Mouse (Mus musculus) lung, embryonic 14.5 days (tissue): Measurements from ENCODE around the gene Bfsp2. TPM values are rescaled to one million over a fixed set of nuclear protein-coding genes. Genes with fewer than 3 reads are reported as not detected.
A peak's percentile ranks its signal among the peaks of the same experiment; 100 is the strongest.

ENCODE experiments used
- ATAC-seq: fragments of 200-750 bp; cut with Nextera tagmentation; 2 replicates; pipeline ENCODE4 v1.8.0; 2017; ENCODE audit warnings: mild to moderate bottlenecking, moderate TSS enrichment, moderate library complexity; ENCODE audit not compliant: insufficient read depth
- DNase-seq: peaks from one replicate; pipeline ENCODE4 v3.0.0-alpha.2; 2015
- H3K27ac ChIP-seq: fragments of 300-500 bp; sonication (generic); 2 replicates; pipeline ENCODE4 v1.5.1; 2014; ENCODE audit warnings: low read depth, mild to moderate bottlenecking, moderate library complexity
- H3K27me3 ChIP-seq: fragments of 300-500 bp; sonication (generic); 2 replicates; pipeline ENCODE4 v1.6.1; 2014; ENCODE audit warnings: low read length, control low read depth; ENCODE audit not compliant: insufficient read depth
- H3K36me3 ChIP-seq: fragments of 300-500 bp; sonication (generic); 2 replicates; pipeline ENCODE4 v1.6.1; 2014; ENCODE audit warnings: control low read depth; ENCODE audit not compliant: insufficient read depth
- H3K4me1 ChIP-seq: fragments of 300-500 bp; sonication (generic); 2 replicates; pipeline ENCODE4 v1.6.1; 2014; ENCODE audit warnings: antibody characterized with exemption, control low read depth; ENCODE audit not compliant: insufficient read depth
- H3K4me2 ChIP-seq: fragments of 300-500 bp; sonication (generic); 2 replicates; pipeline ENCODE4 v1.6.1; 2014; ENCODE audit warnings: mild to moderate bottlenecking
- H3K4me3 ChIP-seq: fragments of 300-500 bp; sonication (generic); 2 replicates; pipeline ENCODE4 v1.5.1; 2014; ENCODE audit warnings: low read depth, low read length
- H3K9ac ChIP-seq: fragments of 300-500 bp; sonication (generic); 2 replicates; pipeline ENCODE4 v1.6.1; 2014
- H3K9me3 ChIP-seq: fragments of 300-500 bp; sonication (generic); 2 replicates; pipeline ENCODE4 v1.6.1; 2016; ENCODE audit warnings: low read depth, low read length, control low read depth
- CTCF ChIP-seq: IDR thresholded peaks from 2 replicates; pipeline ENCODE4 v1.5.1; 2016; ENCODE audit warnings: antibody characterized with exemption, low read depth
- WGBS: fragments of 180-500 bp; shearing (Covaris S2); extraction: QIAGEN DNeasy Blood & Tissue Kit; methylation state at CpG from one replicate; pipeline ENCODE4 v1.1.7; 2014; 5-methylcytosine and 5-hydroxymethylcytosine counted together
- polyA plus RNA-seq: library from polyadenylated mRNA; unstranded; fragments of >200 nt; fragmentation: Nextera tagmentation; extraction: Ambion mirVana; gene quantifications from 2 replicates; pipeline ENCODE4 v1.2.1, GENCODE M21; 2014

Gene Bfsp2
- polyA plus RNA-seq, 1 experiment from 2014 or later = 0.50 TPM

DNA sequence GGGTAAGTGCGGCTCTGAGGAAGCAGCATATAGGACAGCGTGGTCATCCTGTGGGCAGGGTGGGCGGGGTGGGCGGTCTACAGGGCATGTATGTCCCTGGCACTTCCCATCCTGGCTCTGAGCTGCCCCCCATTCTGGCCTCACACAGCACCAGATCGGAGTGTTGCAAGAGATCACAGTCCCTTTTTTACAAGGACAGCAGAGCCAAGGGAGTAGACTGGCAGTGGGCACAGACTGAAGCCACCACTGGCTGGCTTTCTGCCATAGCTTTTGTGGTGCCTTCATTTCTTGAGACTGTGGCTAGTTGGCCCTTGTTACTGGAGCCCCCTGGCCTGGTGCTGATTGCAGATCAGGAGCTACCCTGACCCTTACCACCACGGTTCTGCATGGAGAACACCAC lies 6.0 kb upstream of the Bfsp2 start:
- H3K27me3 ChIP-seq = no peaks in the 10 kb centered on the region
- DNase-seq = no peak
- H3K4me3 ChIP-seq = no peak overlapping the region
- H3K9ac ChIP-seq = no peak overlapping the region
- peak overlapping the region; percentile 13; the same call in 1 of the 2 replicates for H3K27ac ChIP-seq
- peaks cover 8% of the 10 kb centered on the region; the same call in 1 of the 2 replicates for H3K4me1 ChIP-seq
- H3K9me3 ChIP-seq = no peaks in the 10 kb centered on the region
- TF ChIP-seq CTCF = no peak
- no peaks in the 10 kb centered on the region for H3K36me3 ChIP-seq
- H3K4me2 ChIP-seq = 0 out of 2 replicates have a peak overlapping the region, but pooled peaks have one; percentile 20
- no peak for ATAC-seq
- WGBS = 88% methylated on average over 6 of the region's 6 CpGs

DNA sequence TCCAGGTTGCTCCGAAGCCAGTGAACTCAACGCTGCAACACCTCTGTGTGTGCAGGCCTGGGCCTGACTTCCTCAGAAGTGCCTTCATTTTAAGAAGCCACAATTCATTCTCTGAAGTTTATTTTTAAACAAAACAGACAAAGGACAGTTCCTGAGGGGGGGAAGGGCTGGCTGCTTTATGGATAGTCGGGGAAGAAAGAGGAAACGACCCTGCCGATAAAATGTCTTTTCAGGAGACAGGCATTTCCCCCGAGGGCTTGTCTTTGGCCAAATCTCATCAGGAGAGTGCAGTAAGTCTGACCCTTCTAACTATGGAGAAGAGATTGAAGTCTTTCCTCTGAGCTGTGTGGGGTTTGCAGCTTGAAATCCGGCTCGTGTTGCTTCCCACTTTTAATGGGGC lies 5.4 kb upstream of the Bfsp2 start:
- Histone ChIP-seq H3K27me3 (no peaks in the 10 kb centered on the region), H3K9ac (no peak overlapping the region; the same call in 1 of the 2 replicates), H3K4me1 (peaks cover 12% of the 10 kb centered on the region; the same call in 1 of the 2 replicates), H3K27ac (peak overlapping the region; percentile 63), H3K9me3 (no peaks in the 10 kb centered on the region), H3K4me2 (0 out of 2 replicates have a peak overlapping the region, but pooled peaks have one; percentile 20), H3K36me3 (no peaks in the 10 kb centered on the region), H3K4me3 (no peak overlapping the region)
- WGBS = 24% methylated on average over 8 of the region's 8 CpGs
- DNase-seq (peak; percentile 72), ATAC-seq (no peak)
- no peak for TF ChIP-seq CTCF

DNA sequence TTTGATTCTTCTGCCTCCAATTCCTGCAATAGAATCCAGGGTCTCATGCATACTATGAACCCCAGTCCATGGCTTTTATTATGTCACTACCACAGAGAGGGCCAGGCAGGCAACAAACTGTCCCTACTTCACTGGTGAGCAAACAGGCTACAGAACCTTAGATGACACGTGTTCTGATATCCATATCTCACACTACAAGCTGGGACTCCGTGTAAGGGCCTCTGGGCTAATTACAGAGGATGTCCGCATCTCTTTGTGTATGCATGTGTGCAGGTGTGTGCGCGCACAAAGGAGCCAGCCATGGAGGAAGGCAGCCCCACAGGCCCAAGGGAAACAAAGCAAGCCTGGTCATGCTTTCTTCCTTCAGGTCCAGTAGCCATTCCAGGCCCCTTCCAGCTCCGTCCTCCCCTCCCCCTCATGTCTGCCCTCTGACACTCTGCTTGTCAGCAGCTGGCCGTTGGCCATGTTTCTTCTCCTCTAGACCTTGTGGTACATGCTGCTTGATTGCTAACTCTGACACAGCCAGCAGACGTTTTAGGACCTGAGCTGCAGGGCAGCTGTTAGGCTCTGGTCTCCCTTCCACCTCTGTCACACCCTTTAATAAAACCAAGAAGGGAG lies 492 bp upstream of the Bfsp2 start:
- no peak for TF ChIP-seq CTCF
- no peaks in the 10 kb centered on the region for H3K27me3 ChIP-seq
- no peak overlapping the region for H3K4me2 ChIP-seq
- DNase-seq = peak; percentile 81
- ATAC-seq = peak; percentile 64
- no peaks in the 10 kb centered on the region for H3K9me3 ChIP-seq
- H3K4me1 ChIP-seq = peaks cover 8% of the 10 kb centered on the region; the same call in 1 of the 2 replicates
- H3K36me3 ChIP-seq = no peaks in the 10 kb centered on the region
- 43% methylated on average over 8 of the region's 8 CpGs for WGBS
- no peak overlapping the region for H3K9ac ChIP-seq
- H3K4me3 ChIP-seq = no peak overlapping the region
- H3K27ac ChIP-seq = no peak overlapping the region

DNA sequence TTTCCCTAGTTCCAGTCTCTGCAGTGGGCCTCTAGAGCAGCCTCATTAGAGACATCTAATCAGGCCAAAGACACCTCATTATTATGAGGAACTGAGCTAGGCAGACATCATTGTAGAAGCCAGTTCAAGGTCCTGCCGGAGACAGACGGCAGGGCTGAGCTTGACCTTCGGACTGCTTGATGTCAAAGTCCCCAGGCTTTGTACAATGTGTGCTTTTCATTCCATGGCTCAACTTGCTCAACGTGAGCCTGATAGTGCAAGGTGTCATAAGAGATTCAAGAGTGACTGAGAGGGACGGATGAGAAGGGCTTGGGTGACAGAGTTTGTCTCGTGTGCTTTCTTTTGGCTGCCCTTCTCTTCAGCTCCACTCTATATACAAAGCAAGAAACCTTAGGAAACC lies 4.8 kb downstream of the Bfsp2 start:
- Histone ChIP-seq H3K27me3 (no peaks in the 10 kb centered on the region), H3K4me3 (no peak overlapping the region), H3K9me3 (no peaks in the 10 kb centered on the region), H3K4me2 (no peak overlapping the region), H3K4me1 (no peaks in the 10 kb centered on the region), H3K27ac (no peak overlapping the region), H3K36me3 (no peaks in the 10 kb centered on the region), H3K9ac (no peak overlapping the region)
- ATAC-seq (no peak), DNase-seq (no peak)
- no peak for TF ChIP-seq CTCF
- WGBS = 58% methylated on average over 6 of the region's 6 CpGs

DNA sequence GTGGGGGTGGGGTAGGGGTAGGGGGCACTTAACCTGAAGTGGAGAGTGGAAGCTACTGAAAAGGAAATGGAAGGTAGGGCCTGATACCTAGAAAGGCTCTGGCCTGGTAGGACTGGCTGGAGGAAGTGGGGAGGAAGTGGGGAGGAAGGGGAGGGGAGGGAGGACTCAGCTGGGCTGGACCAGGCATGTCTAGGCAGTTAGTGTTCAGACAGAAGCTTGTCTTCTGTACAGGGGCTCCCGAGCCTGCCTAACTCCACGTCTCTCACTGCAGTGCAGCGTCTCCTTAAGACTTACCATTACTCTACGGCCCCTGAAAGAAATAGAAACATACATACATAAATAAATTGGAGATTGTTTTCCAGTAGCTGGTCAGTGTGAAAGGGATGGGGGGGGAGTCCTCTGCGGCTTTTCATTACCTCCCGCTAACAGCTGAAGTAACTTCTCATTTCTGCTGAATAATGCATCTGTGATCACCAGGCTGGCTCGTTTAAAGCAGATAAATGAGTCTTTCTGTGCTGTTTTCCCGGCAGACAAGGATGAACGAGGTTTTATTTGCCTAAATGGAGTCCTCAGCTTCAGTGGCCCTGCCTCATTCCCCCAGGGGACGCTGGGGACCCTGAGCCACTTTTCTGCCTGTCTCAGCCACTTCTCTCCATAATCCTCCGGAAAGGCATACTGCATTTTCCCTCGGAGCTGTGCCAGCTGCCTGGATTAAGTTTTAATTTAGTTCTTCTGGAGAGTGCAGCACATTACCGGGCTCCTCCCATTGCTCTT lies 6.1 kb downstream of the Bfsp2 start:
- no peaks in the 10 kb centered on the region for H3K9me3 ChIP-seq
- 37% methylated on average over 13 of the region's 13 CpGs for WGBS
- DNase-seq = no peak
- no peaks in the 10 kb centered on the region for H3K36me3 ChIP-seq
- H3K27me3 ChIP-seq = no peaks in the 10 kb centered on the region
- no peak overlapping the region for H3K27ac ChIP-seq
- TF ChIP-seq CTCF = no peak
- H3K4me2 ChIP-seq = peak overlapping the region; percentile 23; the same call in 1 of the 2 replicates
- ATAC-seq = peak; percentile 32; the same call in 1 of the 2 replicates
- H3K9ac ChIP-seq = no peak overlapping the region
- H3K4me3 ChIP-seq = no peak overlapping the region
- H3K4me1 ChIP-seq = no peaks in the 10 kb centered on the region

DNA sequence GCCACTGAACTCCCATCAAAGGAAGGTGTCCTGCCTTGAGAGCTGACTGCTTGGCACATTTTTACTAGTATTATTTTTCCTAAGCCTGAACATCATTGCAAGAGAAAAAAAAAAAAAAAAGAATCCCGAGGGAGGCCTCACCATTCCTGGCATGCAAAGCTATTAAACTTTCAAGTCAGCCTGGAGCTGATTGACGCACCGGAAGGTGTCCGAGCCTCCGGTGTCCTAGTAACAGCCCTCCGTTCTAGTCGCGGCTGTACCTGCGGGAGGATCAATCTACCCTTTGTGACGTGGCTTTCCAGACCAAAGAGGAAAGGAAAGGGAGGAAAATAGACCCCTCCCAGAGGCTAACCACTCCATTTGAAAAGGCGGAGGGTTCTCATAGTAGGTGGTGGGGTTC lies 8.4 kb downstream of the Bfsp2 start:
- DNase-seq = no peak
- no peaks in the 10 kb centered on the region for H3K9me3 ChIP-seq
- no peak for ATAC-seq
- no peak for TF ChIP-seq CTCF
- H3K9ac ChIP-seq = no peak overlapping the region
- 28% methylated on average over 11 of the region's 11 CpGs for WGBS
- H3K27ac ChIP-seq = no peak overlapping the region
- no peaks in the 10 kb centered on the region for H3K36me3 ChIP-seq
- no peaks in the 10 kb centered on the region for H3K4me1 ChIP-seq
- H3K4me3 ChIP-seq = no peak overlapping the region
- no peaks in the 10 kb centered on the region for H3K27me3 ChIP-seq
- no peak overlapping the region for H3K4me2 ChIP-seq

DNA sequence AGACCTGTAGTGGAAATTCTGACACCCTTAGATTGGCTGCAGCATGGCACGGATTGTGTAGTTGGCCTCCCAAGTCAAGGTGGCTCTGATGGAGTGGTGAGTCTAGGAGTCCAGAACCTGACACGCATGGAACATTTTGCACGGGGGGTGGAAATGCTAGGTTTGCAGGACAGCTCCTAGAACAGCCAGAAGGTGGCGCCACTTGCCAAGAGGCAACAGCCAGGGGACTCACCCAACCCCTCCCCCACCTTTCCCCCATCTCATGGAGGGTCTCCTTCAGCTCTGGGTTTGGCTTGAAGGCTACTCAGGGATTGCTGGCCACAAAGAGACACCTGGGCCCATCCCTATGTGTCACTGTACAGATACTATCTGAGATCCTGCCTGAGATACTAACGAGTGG lies 10.7 kb downstream of the Bfsp2 start:
- peak; percentile 46 for TF ChIP-seq CTCF
- no peak overlapping the region for H3K9ac ChIP-seq
- H3K4me3 ChIP-seq = no peak overlapping the region
- H3K9me3 ChIP-seq = no peaks in the 10 kb centered on the region
- no peak overlapping the region for H3K4me2 ChIP-seq
- DNase-seq = no peak
- no peaks in the 10 kb centered on the region for H3K27me3 ChIP-seq
- no peaks in the 10 kb centered on the region for H3K4me1 ChIP-seq
- no peak overlapping the region for H3K27ac ChIP-seq
- WGBS = 52% methylated on average over 5 of the region's 5 CpGs
- ATAC-seq = no peak
- H3K36me3 ChIP-seq = no peaks in the 10 kb centered on the region
